Mouse (Mus musculus) cerebellum, adult 9-11 months (tissue): Measurements from ENCODE around the gene Camk1d.
"Not testable (repeated sequence)": the region's sequence is repeated elsewhere in the genome, so short reads cannot be mapped to it uniquely, and the experiment has no call there.

ENCODE experiments used
- DNase-seq: peaks from one replicate; pipeline ENCODE4 v3.0.0; 2022

The Camk1d gene

GRCm38 (mm10) chr2:5388381-5388780, 325.9 kb downstream of the Camk1d start:
- DNase-seq, result no peak

- DNase-seq, result peak; percentile 72
Measured at GRCm38 (mm10) chr2:5381712-5382710, 332.3 kb downstream of the Camk1d start.

DNA sequence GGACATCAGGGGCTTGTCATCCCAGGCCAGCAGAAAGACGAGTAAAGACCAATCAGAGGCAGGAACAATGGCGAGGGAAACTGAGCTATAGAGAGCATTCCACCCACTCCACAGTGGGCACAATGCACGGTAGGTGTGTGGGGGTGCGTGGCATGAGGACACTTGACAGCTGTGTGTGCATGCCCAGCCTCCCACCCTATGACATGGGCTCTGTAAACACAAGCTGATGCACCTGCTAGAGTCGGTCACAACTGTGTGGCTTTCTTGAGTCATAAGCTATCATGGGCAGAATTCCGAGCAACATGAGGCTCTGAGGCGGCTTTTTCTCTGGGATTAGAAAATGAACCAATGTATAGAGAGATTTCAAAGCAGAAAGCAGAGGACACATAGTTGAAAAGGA, 333.3 kb downstream of the Camk1d start:
- no peak for DNase-seq

DNA sequence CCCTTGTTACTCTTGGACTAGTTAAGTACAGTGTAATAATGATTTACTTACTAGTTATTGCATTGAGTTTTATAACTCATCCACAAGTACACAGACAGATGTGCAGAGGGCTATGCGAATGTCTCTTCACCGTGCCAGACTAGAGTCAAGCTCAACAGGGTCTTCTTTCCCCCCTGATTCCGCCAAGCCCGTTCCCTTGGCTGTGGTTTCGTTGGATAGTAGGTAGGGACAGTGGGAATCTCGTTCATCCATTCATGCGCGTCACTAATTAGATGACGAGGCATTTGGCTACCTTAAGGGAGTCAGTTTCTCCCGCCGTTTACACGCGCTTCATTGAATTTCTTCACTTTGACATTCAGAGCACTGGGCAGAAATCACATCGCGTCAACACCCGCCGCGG, 335.4 kb downstream of the Camk1d start:
- not testable (repeated sequence) for DNase-seq

GRCm38 (mm10) chr2:5378066-5378672, 336.1 kb downstream of the Camk1d start:
- DNase-seq, result no peak

GRCm38 (mm10) chr2:5372886-5373429, 341.4 kb downstream of the Camk1d start:
- DNase-seq, result no peak

- DNase-seq, result peak; percentile 41
Measured at GRCm38 (mm10) chr2:5371316-5371715, 343.0 kb downstream of the Camk1d start.

DNA sequence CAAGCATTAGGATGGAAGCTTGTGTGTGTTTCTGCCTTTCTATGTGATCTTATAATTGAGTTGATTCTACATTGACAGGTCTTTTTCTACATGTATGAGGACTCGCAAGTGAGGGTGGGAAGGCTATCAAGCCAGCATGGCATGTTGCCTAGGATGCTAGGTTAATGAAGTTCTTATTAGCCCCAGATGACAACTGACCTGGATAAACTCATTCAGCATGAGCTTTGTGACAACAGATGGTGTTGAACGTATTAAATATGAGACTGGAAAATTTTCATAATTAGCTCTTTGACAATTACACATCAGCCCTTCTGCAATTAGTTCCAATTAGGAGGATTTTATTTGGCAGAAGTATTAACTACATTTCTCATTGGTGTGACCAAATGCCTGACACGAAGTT, 343.7 kb downstream of the Camk1d start:
- peak; percentile 65 for DNase-seq

DNA sequence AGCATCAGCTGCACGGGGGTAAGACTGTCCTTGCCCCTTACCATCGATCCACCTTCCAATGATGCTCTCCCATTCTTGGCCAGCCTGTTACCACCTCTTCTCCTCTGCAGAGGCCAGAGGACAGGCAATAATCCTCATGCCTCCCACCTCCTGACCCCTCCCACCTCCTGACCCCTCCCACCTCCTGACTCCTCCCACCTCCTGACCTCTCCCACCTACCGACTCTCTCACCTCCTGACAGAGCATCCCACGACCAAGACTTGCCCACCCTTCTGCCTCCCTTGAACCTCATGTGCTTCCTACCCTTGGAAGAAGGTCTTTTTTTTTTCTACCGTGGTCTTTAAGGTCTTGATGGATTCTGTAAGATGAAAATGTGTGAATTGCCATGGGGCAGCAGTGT, 350.5 kb downstream of the Camk1d start:
- no peak for DNase-seq

- no peak for DNase-seq
Measured at GRCm38 (mm10) chr2:5358049-5358448, 356.3 kb downstream of the Camk1d start.

- no peak for DNase-seq
Measured at GRCm38 (mm10) chr2:5357056-5357455, 357.3 kb downstream of the Camk1d start.

- no peak for DNase-seq
Measured at GRCm38 (mm10) chr2:5352821-5353522, 361.3 kb downstream of the Camk1d start.

DNA sequence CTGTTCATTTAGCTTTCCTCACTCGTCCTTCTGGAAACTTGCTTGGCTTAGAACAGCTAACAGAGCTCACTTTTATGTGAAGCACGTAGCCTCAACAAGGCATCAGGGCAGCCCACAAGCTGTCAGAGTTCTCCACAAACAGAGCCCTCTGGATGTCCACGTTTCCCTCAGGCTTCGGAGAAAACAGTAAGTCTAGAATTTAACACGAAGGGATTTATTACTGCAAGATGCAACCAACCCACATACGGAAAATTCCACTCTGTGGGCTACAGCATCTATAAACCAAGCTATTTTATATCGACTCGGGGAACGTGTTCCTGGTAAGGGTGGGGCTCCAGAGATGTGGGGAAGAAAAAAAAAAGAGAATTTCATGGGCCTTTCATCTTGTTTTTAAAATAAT, 369.0 kb downstream of the Camk1d start:
- no peak for DNase-seq

DNA sequence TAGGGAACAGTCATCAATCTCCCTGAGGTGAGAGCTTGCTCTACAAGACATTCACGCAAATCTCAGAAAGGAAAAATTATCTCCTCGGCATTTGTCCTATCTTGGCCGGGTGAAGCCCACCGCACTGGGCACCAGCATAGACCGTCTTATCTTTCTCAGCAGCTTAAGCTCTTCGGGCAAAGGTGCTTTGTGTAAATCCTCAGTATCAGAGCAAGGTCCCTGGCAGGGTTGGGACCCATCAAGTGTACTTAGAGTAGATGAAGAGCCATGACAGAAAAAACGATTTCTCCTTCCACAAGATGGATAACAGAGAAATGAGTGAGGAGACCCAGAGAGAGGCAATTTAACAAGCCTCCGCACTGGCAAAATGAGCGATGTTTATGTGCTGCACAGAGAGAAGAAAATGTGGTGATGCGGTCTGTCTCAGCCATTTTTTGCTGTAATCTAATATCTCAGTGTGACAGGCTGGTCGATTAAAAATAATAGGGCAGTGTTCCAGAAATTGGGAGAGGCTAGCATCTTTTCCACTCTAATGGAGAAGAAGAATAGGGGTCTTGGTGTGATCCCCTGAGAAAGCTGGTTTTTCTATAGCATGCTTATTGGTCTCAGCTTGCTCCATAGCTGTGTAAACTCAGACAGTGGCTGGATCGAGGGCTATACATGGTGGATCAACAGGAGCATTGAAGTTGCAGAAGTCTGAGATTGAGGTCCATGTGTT, 386.6 kb downstream of the Camk1d start:
- DNase-seq, result no peak

- peak; percentile 38 for DNase-seq
Measured at GRCm38 (mm10) chr2:5324806-5325205, 389.5 kb downstream of the Camk1d start.

DNA sequence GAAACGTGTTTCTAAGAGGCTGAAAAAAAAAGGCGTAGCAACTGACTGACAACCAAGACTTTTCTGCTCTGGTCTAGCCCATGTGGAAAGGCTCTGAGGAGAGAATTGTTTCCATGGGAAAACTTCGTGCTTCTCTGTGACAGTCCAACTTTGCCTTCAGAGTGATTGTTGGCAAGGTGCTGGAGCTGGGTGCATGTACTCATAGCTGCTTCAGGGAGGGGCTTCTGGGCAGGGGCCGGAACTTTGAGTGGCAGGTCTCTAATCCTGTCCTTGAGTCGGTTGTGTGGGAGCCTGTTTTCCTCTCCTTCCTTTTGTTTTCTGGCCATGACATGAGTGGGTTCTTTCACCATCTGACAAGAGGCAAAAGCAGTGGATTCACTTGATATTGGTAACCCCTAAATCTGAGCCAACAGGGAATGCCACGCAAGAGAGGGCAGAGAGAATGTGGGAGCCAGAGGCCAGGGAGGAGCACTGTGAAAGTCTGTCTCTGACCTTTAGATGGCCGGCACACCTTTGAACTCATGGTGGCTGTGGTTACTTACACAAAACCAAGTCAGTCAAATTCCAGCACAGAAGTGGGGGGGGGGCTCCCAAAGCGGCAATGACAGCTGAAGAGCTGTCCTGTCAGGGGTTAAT, 392.5 kb downstream of the Camk1d start:
- no peak for DNase-seq

GRCm38 (mm10) chr2:5319138-5319537, 395.2 kb downstream of the Camk1d start:
- no peak for DNase-seq

DNA sequence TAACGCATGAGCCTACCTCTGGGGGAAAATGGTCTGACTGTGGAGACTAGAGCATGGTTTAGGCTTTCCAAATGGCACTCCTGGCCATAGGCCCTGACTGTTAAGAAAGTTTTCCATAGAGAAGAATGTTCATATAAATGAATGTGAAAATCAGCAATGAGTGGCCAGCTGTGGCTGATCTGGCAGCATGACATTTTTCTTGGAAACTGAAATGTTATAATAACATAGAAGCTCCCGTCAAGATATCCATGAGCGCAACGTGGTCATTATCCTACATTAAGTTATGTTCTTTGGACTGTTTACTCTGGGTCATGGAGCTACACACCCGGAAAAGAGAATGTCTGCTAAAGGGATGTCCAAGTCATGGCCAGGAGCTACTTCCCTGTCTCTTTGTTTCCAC, 397.6 kb downstream of the Camk1d start:
- no peak for DNase-seq

DNA sequence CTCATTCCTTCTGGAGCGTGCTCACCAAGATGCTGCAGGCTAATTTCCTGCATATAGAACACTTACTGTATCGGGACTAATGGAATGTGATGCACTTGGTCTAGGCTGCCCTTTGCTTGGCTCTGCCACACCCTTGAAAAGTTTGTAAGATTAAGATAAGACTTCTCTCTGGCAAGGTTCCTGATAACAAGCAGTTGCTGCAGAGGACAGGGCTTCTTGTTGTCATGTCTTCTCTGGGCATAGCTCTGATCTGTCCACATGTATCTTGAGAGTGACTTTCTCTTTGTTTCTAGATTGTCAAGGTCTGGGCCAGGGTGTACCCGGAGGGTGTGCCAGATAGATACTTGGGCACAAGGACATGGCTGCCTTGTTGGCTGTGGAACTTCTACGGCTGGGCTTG, 398.1 kb downstream of the Camk1d start:
- no peak for DNase-seq

DNA sequence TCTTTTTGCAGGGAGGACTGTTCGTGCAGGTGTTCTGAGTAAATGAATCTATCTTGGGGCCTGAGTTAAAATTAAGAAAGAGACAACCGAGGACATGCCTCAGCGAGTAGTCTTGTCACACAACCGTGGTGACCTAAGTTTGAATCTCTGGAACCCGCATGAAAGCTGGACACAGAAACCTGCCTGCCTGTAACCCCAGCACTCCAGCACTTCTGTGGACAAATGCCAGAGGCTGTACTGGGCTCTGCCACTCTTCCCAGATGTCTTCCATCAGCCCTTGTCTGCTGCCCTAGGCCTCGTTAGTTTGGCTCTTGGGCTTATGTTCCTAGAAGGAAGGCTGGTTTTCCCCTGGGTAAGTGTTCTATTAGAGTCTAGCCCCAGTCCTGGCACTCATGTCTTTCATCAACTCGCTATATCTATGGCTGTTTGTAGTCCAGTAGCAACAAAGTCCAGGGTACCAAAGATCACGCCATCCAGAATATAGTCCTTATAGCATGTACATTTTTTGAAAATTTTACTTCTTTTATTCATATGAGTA, 399.0 kb downstream of the Camk1d start:
- DNase-seq, result no peak

- no peak for DNase-seq
Measured at GRCm38 (mm10) chr2:5314530-5315166, 399.7 kb downstream of the Camk1d start.
